Mouse (Mus musculus): ENCODE data around the gene B3gnt9. TPM values are rescaled to one million over a fixed set of nuclear protein-coding genes. Genes with fewer than 3 reads are reported as not detected.

Gene B3gnt9
- total and polyA plus RNA-seq, 3 experiments, result 0.57 to 4.1 (median 0.66) TPM

DNA sequence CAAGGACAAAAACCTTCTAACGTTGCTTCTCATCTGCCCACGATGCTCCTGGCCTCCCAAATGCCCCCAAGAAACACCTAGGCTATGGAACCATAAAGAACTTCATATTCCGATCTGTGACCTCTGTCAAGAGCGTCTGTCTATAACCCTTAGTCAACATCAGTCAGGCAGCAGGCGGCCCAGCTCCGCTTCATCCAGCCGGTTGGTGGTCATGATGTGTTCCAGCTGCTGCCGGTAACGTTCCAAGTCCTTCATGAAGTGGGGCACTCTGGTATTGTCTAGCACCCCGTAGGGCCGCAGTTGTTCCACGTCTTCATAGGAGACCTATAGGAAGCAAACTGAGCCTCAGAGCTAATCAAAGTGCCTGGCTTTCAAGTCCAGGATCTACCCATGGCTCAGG, 26.9 kb upstream of the B3gnt9 start:
- Histone ChIP-seq H3K9me3 (replicated peaks; ENCODE audit: low read length) (no peaks in the 10 kb centered on the region), H3K36me3 (replicated peaks in 1 of 2; ENCODE audit: control insufficient read depth in 1 of 2, insufficient read depth in 1 of 2, low read length in 1 of 2) (peaks cover 13 to 71% of the 10 kb centered on the region in 2 experiments), H3K4me3 (replicated peaks in 1 of 3; ENCODE audit: low read depth in 2 of 3, low read length in 2 of 3, poor library complexity in 1 of 3) (no peak overlapping the region), H3K4me2 (ENCODE audit: insufficient read depth, low read depth, poor library complexity, severe bottlenecking) (no peak overlapping the region), H3K27me3 (replicated peaks) (no peaks in the 10 kb centered on the region), H3K4me1 (ENCODE audit: control insufficient read depth in 1 of 2, insufficient read depth in 2 of 2) (peaks cover 2 to 6% of the 10 kb centered on the region in 2 experiments; a peak in 3 of 4 replicates), H3K79me2 (replicated peaks; ENCODE audit: control insufficient read depth, extremely low read depth, insufficient read depth, poor library complexity, severe bottlenecking) (no peaks in the 10 kb centered on the region), H3K27ac (ENCODE audit: insufficient read depth, low read depth) (no peak overlapping the region), H3K9ac (ENCODE audit: insufficient read depth, low read depth) (no peak overlapping the region)
- no peak for DNase-seq (ENCODE audit: extremely low read depth)
- no peak for TF ChIP-seq MAZ (IDR thresholded peaks at IDR 0.05; ENCODE audit: low read depth, low read length)
- no peak for TF ChIP-seq POLR2AphosphoS2 (IDR thresholded peaks at IDR 0.05; ENCODE audit: low read depth, low read length)
- no peak for TF ChIP-seq ZNF384 (IDR thresholded peaks at IDR 0.05; ENCODE audit: low read depth, low read length)
- no peak for TF ChIP-seq GABPA (IDR thresholded peaks at IDR 0.05; ENCODE audit: insufficient replicate concordance, low read depth, low read length)
- TF ChIP-seq JUND (conservative IDR thresholded peaks at IDR 0.05; ENCODE audit: low read depth, low read length), result no peak
- no peak for TF ChIP-seq MAFK (IDR thresholded peaks at IDR 0.05; ENCODE audit: insufficient replicate concordance, low read length)
- TF ChIP-seq JUN (IDR thresholded peaks at IDR 0.05; ENCODE audit: insufficient read depth, low read depth, low read length), result no peak
- no peak for TF ChIP-seq SMC3 (IDR thresholded peaks at IDR 0.05; ENCODE audit: low read depth, low read length)
- no peak for TF ChIP-seq MXI1 (IDR thresholded peaks at IDR 0.05; ENCODE audit: low read depth, low read length)
- TF ChIP-seq UBTF (IDR thresholded peaks at IDR 0.05; ENCODE audit: low read depth, low read length), result no peak
- in situ Hi-C loops (cut with MboI; ENCODE audit: low pct_ligation_motif_present, low pct_unique_long_range_greater_than_20kb, low sequenced_read_pairs) (loop anchor here (10.0 kb wide), 1 partner anchor 157 kb away; no protein-coding TSS in a partner anchor), dilution Hi-C loops (cut with MboI; ENCODE audit: extremely low pct_ligation_motif_present, extremely low pct_unique_long_range_greater_than_20kb, low sequenced_read_pairs) (no loop called here)

DNA sequence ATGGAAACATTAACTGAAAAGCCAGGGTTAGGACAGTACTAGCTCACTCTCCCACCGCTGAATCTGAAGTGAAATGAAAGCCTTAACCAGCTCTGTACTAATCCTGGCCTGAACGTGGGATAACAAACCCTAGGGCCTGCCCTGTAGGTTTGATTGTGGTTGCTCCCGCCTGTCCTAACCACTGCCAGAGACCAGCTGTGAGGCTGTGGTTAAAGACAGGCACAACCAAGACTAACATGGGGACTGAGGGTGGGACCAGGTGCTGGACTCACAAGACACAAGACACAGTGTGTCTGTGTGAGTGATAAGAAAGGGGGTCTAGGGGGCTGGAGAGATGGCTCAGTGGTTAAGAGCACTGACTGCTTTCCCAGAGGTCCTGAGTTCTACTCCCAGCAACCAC, 25.6 kb upstream of the B3gnt9 start:
- no peak overlapping the region for H3K27ac ChIP-seq (ENCODE audit: insufficient read depth, low read depth)
- peaks cover 13 to 67% of the 10 kb centered on the region in 2 experiments for H3K36me3 ChIP-seq (replicated peaks in 1 of 2; ENCODE audit: control insufficient read depth in 1 of 2, insufficient read depth in 1 of 2, low read length in 1 of 2)
- dilution Hi-C loops (cut with MboI; ENCODE audit: extremely low pct_ligation_motif_present, extremely low pct_unique_long_range_greater_than_20kb, low sequenced_read_pairs) (no loop called here), in situ Hi-C loops (cut with MboI; ENCODE audit: low pct_ligation_motif_present, low pct_unique_long_range_greater_than_20kb, low sequenced_read_pairs) (loop anchor here (10.0 kb wide), 1 partner anchor 156 kb away; no protein-coding TSS in a partner anchor)
- no peak overlapping the region for H3K9ac ChIP-seq (ENCODE audit: insufficient read depth, low read depth)
- H3K27me3 ChIP-seq (replicated peaks), result no peaks in the 10 kb centered on the region
- H3K4me1 ChIP-seq (ENCODE audit: control insufficient read depth in 1 of 2, insufficient read depth in 2 of 2), result peaks cover 0 to 2% of the 10 kb centered on the region in 2 experiments; a peak in 1 of 4 replicates
- H3K4me2 ChIP-seq (ENCODE audit: insufficient read depth, low read depth, poor library complexity, severe bottlenecking), result no peak overlapping the region
- TF ChIP-seq NELFE (IDR thresholded peaks at IDR 0.05; ENCODE audit: low read depth, low read length), result no peak
- TF ChIP-seq EP300 (IDR thresholded peaks at IDR 0.05; ENCODE audit: low read length), result no peak
- no peak for TF ChIP-seq ETS1 (conservative IDR thresholded peaks at IDR 0.05; ENCODE audit: low read depth, low read length)
- no peak for TF ChIP-seq GABPA (IDR thresholded peaks at IDR 0.05; ENCODE audit: insufficient replicate concordance, low read depth, low read length)
- no peak for TF ChIP-seq TBP (conservative IDR thresholded peaks at IDR 0.05; ENCODE audit: low read depth, low read length)
- no peak for TF ChIP-seq ZC3H11A (IDR thresholded peaks at IDR 0.05; ENCODE audit: low read depth, low read length)
- TF ChIP-seq JUN (IDR thresholded peaks at IDR 0.05; ENCODE audit: insufficient read depth, low read depth, low read length), result no peak
- DNase-seq (ENCODE audit: extremely low read depth), result no peak
- no peaks in the 10 kb centered on the region for H3K79me2 ChIP-seq (replicated peaks; ENCODE audit: control insufficient read depth, extremely low read depth, insufficient read depth, poor library complexity, severe bottlenecking)
- H3K4me3 ChIP-seq (replicated peaks in 1 of 3; ENCODE audit: low read depth in 2 of 3, low read length in 2 of 3, poor library complexity in 1 of 3), result no peak overlapping the region
- H3K9me3 ChIP-seq (replicated peaks; ENCODE audit: low read length), result no peaks in the 10 kb centered on the region
